Mouse (Mus musculus) right cerebral cortex, adult 18-20 months (tissue): ENCODE measurements around the gene Fmod.

Experiments
- DNase-seq: peaks from one replicate; pipeline ENCODE4 v3.0.0; 2022; ENCODE audit warnings: mixed read lengths

Gene Fmod

DNA sequence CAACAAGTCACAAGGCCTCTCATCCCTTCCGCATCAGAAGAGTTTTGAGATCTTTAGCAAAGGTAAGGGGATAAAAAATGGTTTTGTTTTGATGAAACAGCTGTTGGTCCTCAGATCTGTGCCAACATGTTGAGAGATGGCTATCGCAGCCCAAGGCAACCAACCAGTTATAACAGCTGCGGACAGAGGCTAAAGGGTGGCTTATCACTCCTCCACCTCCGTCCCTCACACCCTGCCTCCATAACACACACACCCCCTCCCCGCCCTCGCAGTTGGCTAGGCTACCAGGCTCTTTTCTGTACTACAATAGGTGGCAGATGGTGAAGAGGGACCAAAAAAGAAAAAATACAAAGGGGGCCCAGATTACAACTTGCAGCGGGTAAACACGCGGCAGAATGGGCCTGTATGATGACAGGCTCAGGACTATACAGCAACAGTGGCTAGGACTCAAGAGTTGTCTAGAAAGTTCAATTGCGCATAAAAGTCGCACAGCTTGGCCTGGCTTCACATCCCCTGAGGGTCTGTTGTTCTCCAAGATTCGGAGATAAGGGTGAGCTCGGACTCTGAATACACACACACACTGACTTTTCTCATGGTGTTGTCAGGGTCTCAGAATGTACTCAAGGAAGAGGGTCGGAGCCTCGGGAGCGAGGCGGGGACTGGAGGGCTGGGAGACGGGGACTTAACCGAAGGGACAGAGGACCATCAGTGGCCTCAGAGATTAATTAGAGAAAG, 41.2 kb downstream of the Fmod start:
- no peak for DNase-seq

DNA sequence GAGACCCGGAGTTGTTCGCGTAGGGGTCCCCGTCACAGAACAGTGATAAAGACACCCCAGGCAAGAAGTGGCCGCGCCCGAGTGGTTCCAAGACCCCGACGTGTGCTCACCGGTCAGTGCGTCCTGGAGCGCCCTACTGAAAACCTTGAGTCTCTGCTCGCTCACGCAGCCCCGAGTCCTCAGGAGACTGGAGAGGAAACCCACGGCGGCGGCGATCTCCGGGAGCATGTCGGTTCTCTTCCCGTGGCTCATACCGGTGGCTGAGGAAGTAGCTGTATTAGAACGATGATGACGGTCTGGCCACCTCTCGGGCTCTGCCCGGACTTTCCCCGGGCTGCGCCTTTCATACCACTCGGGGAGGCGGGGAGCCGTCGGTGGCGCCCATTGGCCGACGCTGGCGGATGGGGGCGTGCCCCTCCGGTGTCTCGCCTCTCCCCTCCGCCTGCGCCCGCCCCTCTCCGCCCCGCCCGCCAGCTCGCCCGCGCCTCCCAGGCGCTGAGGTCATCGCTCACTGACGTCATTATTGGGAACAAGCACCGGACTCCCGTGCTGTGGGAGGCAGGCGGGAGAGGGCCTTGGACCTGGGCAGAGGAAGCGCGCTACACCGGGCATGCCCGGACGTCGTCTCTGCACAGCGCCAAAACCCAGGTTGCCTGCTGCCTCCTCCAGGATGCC, 41.9 kb downstream of the Fmod start, which contains the start of gene Btg2:
Btg2 (minus strand) TSS at position 319 of the 675 bp plus-strand sequence.
- peak; percentile 96 for DNase-seq

DNA sequence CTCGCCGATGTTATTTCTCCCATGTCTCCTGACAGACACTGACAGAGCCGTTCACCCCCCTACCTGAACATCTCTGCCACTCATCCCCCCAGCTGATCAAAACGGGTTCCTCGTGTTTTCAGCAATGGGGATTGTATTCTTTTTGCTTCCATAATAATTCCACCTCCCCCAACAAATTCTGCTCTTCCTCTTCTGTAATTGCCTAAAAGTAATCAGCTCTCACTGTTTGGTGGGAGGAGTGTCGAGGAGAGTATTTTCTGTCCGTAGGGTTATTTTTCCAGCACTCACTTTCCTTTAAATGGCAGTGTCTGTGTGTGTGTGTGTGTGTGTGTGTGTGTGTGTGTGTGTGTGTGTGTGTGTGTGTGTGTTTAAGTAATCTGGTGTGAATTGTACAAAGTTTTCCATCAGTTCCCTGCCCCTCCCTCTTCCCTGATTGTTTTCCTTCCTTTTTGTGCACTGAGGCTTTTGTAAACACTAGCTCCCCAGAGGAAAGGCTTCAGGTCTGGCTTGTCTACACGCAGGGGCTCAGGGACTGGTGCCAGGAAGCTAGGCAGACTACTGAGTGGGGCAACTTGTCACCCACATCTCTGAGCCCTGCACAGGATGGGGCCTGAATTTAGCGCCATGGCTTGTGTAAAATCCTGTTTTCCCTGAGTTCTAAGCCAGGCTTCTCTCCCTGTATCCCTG, 42.6 kb downstream of the Fmod start:
- no peak for DNase-seq

DNA sequence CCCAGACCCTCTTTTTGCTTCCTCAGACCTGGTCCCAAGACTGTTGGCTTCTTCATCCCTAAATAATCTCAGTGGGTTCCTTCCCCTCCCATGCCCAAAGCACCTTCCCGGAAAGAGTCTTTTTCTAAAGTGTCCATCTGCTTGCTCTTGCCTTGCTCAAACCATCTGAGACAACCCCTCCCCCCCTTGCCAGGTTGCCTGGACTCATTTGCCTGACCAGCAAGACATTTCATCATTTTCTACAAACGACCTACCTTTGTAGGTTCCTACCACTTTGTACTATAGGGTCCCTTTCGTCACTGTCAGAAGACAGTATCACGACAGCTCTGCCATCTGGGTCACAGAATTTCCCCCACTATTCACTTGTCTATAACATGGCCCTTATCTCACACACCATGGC, 43.4 kb downstream of the Fmod start:
- no peak for DNase-seq

DNA sequence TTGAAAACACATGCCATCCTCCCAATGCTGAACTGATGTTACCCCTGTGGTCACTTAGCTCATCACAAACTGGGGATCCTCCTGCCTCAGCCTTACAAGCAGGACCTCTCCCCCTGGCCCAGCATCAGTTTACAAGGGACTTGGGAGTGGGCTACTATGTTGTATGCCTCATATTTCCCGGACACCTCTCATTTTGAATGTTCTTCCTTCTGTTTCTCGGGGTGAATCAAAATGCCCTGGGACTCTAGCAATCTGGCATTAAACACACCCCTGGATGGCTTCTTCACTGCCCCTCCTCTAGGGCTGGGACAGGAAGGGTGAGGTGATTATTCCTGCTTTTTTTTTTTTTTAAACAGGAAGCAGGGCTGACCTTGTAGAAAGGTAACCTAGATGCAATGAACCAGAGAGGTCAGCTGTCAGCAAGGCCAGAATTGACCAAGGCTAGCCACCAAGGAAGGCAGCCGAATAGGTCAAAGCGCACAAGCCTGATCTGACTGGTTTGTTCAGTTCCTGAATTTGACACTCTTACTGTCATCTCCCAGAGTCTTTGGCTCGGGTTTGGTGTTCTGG, 43.9 kb downstream of the Fmod start:
- no peak for DNase-seq

DNA sequence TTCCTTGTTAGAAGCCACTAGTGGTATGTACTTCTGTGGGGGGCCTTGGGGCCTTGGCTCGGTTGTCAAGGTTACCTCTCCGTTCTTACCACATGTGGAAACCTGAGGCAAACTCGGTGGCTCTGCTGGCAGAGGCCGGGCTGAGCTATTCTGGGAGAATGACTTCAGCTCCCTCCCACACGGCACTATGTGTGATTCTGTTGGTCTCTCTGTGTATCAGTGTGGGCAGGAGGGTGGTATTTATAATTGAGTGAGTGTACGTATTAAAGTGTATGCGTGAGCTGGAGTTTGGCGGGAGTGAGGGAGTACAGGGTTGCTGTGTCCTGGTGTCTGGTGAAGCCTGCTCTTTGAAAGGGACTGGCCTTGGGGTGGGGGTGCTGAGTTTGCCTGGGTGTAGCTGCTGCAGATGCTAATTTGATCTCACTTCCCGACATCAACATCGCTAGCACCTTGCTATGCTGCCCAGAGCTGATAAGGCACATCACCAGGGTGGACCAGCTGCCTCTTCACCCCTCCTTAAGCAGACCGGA, 46.0 kb downstream of the Fmod start:
- peak; percentile 91 for DNase-seq

DNA sequence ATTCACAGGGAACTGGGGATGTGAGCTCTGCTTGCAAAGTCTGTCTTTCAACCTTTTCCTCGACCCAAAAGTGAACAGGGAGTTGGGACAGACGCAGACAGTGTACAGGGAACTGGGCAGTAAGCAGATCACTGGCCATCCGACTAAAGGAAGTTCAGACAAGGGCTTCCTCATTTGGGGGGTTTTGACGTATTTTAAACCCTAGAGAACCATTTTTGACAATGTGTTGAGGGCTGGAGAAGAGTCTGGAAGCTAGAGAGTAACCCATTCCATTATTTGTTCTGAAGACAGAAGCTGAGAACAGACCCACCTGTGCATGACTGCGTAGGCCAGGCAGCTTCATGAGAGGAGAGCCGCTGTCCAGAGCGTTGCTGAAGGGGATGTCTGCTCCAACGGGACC, 46.6 kb downstream of the Fmod start:
- no peak for DNase-seq

DNA sequence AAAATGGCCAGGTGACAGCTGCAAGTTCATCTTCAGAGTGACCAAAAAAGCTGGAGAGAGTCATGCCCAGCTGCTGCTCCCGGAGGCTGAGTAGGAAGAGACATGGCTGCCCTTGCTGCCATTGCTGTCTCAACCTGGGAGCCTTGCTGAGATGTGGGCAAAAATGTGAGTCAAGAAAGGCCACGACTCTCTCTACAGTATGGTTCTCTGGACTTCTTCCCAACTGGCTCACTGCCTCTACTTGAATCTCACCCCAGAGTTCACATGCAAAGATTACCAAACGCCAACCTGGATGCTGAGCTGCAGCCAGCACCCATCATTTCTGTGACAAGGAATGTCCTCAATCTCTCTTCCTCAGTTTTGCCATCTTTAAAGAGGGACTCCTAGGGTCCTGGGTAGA, 47.1 kb downstream of the Fmod start:
- DNase-seq: no peak

DNA sequence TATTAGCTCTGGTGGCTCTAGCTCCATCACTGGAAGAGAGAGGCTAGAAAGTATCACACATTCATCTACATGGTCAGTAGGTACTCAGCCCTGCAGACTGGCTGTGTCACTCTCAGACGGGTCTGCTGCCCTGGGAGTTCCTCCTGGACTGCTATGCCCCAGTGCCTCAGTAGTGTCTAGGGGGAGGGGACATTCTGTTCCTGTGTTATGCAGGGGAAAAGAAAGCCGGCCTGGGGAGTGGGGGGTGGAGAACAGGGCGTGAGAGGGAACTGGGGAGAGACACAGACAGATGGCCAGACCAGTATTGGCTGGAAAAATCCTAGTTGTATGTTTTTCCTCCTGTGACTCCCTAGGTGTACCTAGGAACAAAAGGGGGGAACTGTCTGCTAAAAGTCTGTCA, 49.0 kb downstream of the Fmod start:
- DNase-seq: no peak

DNA sequence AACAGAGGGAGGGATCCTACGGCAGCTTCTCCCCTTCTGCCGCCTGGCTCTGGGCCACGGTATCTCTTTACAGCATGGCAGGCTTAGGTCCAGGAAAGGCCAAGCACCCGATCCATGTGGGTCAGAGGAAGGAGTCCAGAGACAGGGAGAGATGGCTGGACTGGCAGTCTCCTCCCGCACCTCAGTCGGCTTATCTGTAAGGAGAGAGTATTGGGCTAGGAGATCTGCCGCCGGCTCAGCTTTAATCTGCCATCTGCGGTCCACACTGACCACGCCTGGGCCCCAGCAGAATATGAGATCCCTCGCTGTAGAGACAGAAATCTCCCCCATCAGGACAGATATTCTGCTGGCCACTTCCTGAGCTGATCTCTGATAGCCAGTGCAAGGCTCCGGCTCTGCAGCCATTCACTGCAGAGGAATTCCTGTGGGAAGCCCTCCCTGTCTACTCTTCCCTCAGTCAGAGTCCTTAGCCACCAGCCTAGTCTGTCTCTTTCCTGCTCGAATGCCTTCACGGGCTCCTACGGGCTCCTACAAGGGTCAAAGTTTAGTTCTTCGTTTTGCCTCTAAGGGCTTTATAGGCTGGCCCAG, 49.9 kb downstream of the Fmod start:
- no peak for DNase-seq

DNA sequence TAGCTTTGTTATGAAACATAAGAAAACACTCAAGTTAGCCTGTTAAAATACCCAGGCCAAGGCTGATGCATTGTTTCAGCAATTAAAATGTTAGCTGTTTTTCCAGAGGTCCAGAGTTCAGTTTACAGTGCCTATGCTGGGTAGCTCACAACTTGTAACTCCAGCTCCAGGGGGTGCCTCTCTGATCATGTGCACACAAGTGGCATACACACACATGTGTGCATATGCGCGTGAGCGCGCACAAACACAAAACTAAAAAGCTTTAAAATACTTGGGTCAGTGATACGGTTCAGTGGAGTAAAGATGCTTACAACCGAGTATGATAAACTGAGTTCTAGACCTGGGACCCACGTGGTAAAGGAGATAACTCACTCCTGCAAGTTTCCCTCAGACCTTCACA, 52.0 kb downstream of the Fmod start:
- no peak for DNase-seq

DNA sequence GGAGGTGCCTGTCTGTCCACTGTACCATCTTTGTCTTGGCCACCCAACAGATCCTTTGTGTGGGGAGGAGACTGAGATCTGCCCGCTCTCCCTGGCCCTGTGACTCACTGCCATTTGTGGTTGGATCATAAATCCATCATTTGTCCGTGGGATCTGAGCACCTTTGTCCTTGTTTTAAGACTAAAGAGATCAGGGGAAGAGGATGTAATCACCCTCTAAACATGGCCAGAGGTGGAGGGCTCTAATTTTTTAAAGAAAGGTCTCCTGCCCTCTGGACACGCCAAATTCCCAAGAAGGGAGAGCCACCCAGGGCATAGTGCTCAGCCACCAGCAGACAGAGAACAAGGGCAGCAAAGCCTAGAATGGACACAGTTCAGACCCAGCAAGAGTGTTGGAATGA, 54.8 kb downstream of the Fmod start:
- no peak for DNase-seq

DNA sequence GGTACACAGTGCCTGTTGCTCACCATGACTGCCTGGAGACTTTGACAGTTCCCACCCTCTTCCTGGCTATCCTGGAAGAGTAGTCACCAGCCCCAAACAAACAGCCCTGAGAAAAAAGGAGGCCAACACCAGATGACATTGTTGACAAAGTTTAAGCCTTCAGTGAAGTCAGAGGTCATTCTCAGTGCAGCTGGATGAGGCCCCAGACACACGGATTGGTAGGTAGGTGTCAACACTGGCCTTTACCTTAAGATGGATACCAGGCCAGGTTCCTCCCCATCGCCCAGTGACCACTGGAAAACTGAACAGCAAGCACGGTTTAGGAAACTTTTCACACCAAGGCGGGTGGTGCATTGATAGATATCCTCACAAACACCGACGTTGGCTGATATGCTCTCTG, 55.3 kb downstream of the Fmod start:
- no peak for DNase-seq

DNA sequence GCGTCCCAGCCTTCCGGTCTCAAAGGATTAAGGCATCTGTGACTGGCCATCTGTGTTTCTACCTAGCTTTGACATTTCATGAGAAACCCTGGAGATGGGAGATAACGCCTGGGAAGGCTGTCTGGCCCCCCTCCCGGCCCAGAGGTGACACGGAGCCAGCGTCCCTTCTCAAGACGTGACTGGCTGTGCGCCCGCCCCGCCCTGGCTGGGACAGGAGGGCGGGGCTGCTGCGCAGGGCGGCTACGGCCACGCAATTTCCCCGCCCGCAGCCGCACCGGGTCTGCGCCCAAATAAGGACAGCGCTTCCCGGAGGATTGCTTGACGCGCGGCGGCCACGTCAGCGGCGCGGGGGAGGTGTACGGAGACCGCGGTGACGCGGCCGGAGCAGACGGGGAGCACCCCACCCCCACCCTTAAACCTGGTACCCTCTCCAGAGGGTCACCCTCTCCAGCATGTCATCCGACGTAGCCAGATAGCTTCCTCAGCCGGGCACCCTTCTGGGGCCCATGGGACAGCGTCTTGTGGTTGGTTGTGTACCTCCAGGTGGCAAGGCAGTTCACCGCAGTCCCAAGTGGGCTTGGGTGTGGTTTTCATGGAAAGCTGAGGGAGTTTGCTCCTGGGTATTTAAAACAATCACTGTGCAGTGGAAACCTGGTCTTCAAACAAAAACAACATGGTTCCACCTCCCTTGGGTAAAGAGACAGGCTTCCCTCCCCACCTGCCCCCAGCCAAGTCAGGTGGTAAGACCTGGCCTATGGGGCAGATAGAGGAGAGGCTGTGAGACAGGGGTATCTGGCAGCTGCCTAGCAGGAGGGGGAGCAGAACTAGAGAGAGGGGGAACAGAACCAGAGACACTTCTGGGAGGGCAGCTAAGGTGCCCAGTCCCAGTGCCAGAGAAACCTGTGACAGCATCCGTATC, 56.1 kb downstream of the Fmod start:
- DNase-seq: peak; percentile 93

DNA sequence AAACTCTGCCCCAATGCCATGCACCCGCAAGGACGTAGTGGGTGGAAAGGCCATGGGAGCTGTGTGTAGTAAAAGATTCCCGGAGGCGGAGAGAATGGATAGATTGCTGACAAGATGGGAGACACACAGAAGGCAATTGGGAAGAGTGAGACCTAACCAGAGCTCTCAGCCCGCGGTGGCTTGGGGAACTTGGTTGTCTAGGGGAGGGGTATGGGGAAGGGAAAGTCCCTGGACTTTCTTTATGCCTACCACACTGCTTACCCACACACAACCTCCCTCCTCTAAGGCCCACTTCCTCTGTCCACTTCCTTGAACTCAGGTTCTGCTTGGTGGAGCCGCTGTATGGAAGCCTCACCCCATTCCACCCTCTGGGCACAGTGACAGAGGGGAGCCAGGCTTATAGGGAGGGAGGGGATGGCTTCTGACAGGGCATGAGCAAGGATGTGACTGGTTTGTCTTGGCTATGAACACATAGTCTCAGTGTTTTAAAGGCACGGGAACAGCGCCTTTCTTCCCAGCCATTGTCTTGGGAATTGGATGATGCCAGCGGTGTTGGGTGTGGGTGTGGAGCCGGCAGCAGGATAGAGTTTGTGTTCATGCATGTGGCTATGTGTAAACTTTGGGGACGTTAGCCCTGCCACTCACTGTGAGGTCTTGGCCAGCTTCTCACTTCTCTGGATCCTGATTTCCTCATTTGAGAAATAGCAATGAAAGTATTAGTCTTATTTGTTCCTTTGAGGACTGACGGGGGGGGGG, 56.9 kb downstream of the Fmod start:
- DNase-seq: no peak

DNA sequence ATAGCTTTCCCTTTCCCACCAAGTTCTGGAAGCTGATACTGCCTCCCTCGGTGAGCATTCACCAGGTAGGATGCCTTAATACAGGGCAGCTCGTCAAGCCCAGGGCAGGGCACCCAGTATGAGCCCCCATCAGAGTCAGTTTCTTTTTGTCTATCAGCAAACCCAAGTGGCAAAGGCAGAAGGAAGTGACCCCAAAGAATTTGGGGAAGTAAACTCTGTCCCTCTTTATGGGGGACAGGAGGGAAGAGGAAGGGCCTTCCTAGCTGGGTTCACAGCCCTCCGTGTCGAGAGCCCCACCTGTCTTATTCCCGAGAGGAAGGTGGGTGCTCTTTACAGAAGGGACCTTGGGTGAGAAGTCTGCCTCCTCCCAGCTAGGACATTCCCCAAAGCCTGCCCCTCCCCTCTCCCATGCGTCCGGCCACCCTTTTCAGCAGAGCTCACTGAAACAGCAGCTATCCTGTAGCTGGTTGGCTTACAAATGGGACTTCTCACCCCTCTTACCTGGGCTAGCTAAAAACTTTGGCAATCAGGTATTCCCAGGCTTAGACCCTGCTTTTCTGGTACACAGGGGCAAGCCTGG, 58.1 kb downstream of the Fmod start:
- DNase-seq: no peak

DNA sequence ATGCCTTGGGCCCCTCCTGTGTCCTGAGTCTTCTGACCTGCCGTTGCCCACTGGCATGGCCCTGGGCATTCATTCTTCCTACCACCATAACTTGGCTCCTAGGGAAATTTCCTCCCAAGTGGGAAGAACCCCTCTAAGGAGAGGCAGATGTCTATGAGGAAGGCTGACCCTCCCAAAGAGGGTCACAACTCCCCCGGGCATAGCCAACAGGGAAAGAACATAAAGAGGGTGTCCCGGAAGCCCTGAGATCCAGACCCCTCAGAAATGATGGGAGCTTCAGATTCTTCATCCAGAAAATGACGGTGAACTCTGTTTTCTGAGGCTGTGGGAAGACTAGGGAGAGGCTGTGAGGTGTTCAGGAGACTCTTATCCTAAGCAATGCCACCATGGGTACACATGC, 58.7 kb downstream of the Fmod start:
- DNase-seq: no peak

DNA sequence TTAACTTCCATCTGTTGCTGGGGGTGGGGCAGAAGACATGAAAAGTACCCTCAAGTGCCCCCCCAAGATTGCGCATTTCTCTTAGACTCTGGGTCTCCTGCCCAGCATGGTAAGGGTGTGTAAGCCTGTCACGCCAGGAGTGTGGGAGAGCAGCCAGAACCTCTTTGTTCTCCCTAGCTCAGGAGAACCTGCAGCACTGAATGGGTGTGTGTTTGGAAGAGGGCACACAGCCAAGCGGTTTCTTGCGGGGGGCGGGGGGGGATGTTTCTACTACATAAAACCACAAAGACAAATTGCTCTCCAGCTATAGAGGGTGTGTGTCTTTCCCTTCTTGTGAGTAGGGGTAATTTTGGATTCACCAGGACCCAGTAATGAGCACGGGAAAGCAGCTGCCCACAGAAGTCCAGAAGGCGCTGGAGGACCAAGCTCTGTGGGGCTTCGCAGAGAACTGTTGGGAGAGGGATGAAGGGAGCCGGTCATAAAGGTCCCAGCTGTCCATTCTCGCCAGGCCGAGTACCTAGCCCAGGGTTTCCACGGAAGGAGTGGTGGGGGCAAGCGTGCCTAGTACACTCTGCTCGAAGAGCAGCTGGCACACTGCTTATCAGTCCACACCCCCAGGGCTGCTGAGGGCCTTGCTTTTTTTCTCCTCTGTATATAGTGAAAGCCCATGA, 59.3 kb downstream of the Fmod start:
- no peak for DNase-seq

DNA sequence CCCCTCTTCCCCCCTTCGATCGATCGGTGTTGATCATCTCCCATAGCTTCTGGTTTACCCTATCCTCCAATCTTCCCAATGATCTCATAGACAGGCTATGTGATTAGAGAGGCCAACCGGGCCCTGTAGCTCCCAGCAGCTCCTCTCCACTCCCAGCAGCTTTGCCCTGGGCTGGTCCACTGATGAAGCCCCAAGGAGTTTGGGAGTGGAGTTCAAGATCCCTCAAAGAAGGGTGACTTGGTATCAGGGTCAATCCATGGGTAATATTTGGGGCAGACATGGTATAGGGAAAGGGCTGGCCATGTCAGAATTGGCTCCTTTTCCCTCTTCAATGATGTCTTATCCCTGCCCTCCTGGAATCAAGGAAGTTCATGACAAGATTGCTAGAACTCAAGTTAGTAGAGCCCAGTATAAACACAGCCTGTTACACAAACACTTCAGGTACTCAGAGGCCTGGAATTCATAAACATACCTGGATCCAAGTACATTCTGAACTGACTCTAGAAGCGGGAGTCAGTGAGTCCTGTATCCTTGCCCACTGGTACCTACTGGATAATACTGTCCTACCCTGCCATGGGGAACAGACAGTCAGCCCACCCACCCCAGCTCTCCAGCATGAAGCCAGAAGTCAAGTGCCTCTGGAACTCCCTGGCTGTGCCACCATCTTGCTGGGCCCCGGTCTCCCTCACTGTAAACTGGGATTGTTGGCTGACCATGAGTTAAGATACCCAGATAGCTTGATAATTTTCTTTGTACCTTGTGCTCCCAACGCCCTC, 60.2 kb downstream of the Fmod start:
- DNase-seq: no peak
